8 mouse cellular contexts compared by ENCODE assay signal in the genomic region with DNA sequence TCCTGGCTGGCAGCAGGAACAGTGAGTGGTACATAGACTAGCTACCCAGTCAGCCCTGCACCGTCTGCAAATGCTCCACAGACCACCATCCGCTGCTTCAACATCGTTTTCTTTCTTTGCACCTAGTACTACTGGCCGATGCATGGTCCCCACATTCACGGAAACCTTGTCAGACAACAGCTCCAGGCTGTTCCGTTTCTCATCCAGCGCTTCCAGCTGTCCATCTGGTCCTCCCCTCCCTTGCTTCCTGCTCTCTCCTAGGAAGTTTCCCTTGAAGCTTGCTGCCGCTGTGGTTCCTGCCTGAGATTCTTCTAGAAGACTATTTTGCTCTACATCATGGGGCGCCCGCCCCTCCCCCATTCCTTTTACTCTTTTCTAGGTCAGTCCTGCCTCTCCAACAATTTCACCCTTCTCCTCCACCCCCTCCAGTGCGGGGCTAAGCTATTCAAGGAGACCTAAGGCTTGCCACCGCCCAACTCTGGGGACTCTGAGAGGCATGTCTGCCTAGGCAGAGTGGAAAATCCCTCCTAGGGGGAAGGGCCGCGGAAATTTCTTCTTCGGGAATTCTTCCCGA. TPM values are rescaled to one million over a fixed set of nuclear protein-coding genes. Genes with fewer than 3 reads are reported as not detected.
DNase-seq lines count a peak whose midpoint lies in the region; ATAC-seq and TF ChIP-seq lines count a peak whose summit lies in the region.

No protein-coding gene starts in this region.

- peak overlapping the region; percentile 56 for H3K4me2 ChIP-seq in limb, embryonic 12.5 days
- peak overlapping the region; percentile 51 for H3K4me2 ChIP-seq in midbrain, embryonic 16.5 days (ENCODE audit: low read length)

- DNase-seq in ovary, postnatal 36 days (ENCODE audit: low spot score) = peak; percentile 32
- no peak for DNase-seq in ovary, adult 18-20 months (ENCODE audit: low spot score)
- peak; percentile 29 to 52 for DNase-seq in gastrocnemius, postnatal 4 days (ENCODE audit: low spot score in 2 of 2)
- DNase-seq in kidney, adult 11 months = peak; percentile 74

- TF ChIP-seq CTCF in cortical plate, adult 2 months (IDR thresholded peaks at IDR 0.05; ENCODE audit: extremely low read depth, insufficient read depth, low read length) = no peak

- no peaks in the 10 kb centered on the region for H3K27me3 ChIP-seq in limb, embryonic 12.5 days
- no peaks in the 10 kb centered on the region for H3K27me3 ChIP-seq in midbrain, embryonic 16.5 days (ENCODE audit: control insufficient read depth, insufficient read depth, low read depth, low read length)

- 0 out of 2 replicates have a peak, but pooled peaks cover 2% of the 10 kb centered on the region for H3K9me3 ChIP-seq in limb, embryonic 12.5 days
- no peaks in the 10 kb centered on the region for H3K9me3 ChIP-seq in midbrain, embryonic 16.5 days (replicated peaks; ENCODE audit: control insufficient read depth, low read length, poor library complexity, severe bottlenecking)

- no peak for TF ChIP-seq POLR2A in cortical plate, adult 2 months (IDR thresholded peaks at IDR 0.05; ENCODE audit: extremely low read depth, insufficient read depth, low read length)

- peak overlapping the region; percentile 19 for H3K27ac ChIP-seq in cortical plate, adult 2 months (ENCODE audit: insufficient read depth, low read length)
- H3K27ac ChIP-seq in limb, embryonic 12.5 days = peak overlapping the region; percentile 80
- H3K27ac ChIP-seq in midbrain, embryonic 16.5 days (ENCODE audit: low read length) = peak overlapping the region; percentile 65

- H3K4me1 ChIP-seq in cortical plate, adult 2 months (ENCODE audit: control insufficient read depth, insufficient read depth, low read length) = peaks cover 5% of the 10 kb centered on the region; the same call in 1 of the 2 replicates
- H3K4me1 ChIP-seq in limb, embryonic 12.5 days (replicated peaks) = peaks cover 22% of the 10 kb centered on the region
- H3K4me1 ChIP-seq in midbrain, embryonic 16.5 days (ENCODE audit: control insufficient read depth, insufficient read depth, low read length) = peaks cover 11% of the 10 kb centered on the region

- no peaks in the 10 kb centered on the region for H3K36me3 ChIP-seq in limb, embryonic 12.5 days
- H3K36me3 ChIP-seq in midbrain, embryonic 16.5 days (ENCODE audit: control insufficient read depth, insufficient read depth, low read length) = no peaks in the 10 kb centered on the region

- H3K4me3 ChIP-seq in cortical plate, adult 2 months (ENCODE audit: insufficient read depth, low read length) = peak overlapping the region; percentile 4; the same call in 1 of the 2 replicates
- peak overlapping the region; percentile 26 for H3K4me3 ChIP-seq in limb, embryonic 12.5 days (replicated peaks)
- peak overlapping the region; percentile 20 for H3K4me3 ChIP-seq in midbrain, embryonic 16.5 days (ENCODE audit: low read depth, low read length)

- H3K9ac ChIP-seq in limb, embryonic 12.5 days (replicated peaks) = peak overlapping the region; percentile 44
- H3K9ac ChIP-seq in midbrain, embryonic 16.5 days (ENCODE audit: low read depth, low read length) = peak overlapping the region; percentile 37

- 3% methylated on average over 16 of the region's 16 CpGs for WGBS in limb, embryonic 12.5 days
- WGBS in midbrain, embryonic 16.5 days = 2% methylated on average over 16 of the region's 16 CpGs

- peak; percentile 32; the same call in 1 of the 2 replicates for ATAC-seq in limb, embryonic 12.5 days (ENCODE audit: insufficient number of reproducible peaks, insufficient read depth, low FRiP score, low TSS enrichment, low read depth)
- peak; percentile 74 for ATAC-seq in midbrain, embryonic 16.5 days
- no peak for ATAC-seq in inflammation-experienced regulatory T-cells, adult 6 months

RNA-seq across cellular contexts. Expression of a gene that starts 8.7 kb away (rescaled TPM):
- polyA plus RNA-seq in cortical plate, adult 2 months (2012; rRNA removed) = 35.7 and 38.3 TPM in 2 replicates
- 10 to 100 TPM; 18.6 to 18.7 TPM for total RNA-seq in gastrocnemius, postnatal 4 days (2021)
- 90.7 and 91.8 TPM in 2 replicates for polyA plus RNA-seq in limb, embryonic 12.5 days (2016; fragmentation: Nextera tagmentation; extraction: Ambion mirVana)
- polyA plus RNA-seq in midbrain, embryonic 16.5 days (2015; fragmentation: Nextera tagmentation; extraction: Ambion mirVana) = 52.7 and 66.3 TPM in 2 replicates
- polyA plus RNA-seq in inflammation-experienced regulatory T-cells, adult 6 months (2017; shearing (Covaris generic)) = 10 to 100 TPM; 11.5 to 25.9 (median 14.4) TPM

RNA-seq across cellular contexts. Expression of a gene that starts 59.7 kb away (rescaled TPM):
- 22.5 and 22.7 TPM in 2 replicates for polyA plus RNA-seq in cortical plate, adult 2 months (2012; rRNA removed)
- total RNA-seq in gastrocnemius, postnatal 4 days (2021) = 10 to 100 TPM; 13.9 to 16.0 TPM
- 44.2 and 46.7 TPM in 2 replicates for polyA plus RNA-seq in limb, embryonic 12.5 days (2016; fragmentation: Nextera tagmentation; extraction: Ambion mirVana)
- 54.0 and 54.5 TPM in 2 replicates for polyA plus RNA-seq in midbrain, embryonic 16.5 days (2015; fragmentation: Nextera tagmentation; extraction: Ambion mirVana)
- 10 to 100 TPM; 33.7 to 57.6 (median 44.3) TPM for polyA plus RNA-seq in inflammation-experienced regulatory T-cells, adult 6 months (2017; shearing (Covaris generic))

Comparison
In these comparisons a context has a peak if more than half of its experiments do, and no peak if none do; other contexts are left out.
1. H3K27ac ChIP-seq: peak in every context shown above with its lines; median percentile 80 in limb, embryonic 12.5 days; 65 in midbrain, embryonic 16.5 days; 19 in cortical plate, adult 2 months.